Mouse (Mus musculus): ENCODE measurements around the gene Hao1.

Gene Hao1

DNA sequence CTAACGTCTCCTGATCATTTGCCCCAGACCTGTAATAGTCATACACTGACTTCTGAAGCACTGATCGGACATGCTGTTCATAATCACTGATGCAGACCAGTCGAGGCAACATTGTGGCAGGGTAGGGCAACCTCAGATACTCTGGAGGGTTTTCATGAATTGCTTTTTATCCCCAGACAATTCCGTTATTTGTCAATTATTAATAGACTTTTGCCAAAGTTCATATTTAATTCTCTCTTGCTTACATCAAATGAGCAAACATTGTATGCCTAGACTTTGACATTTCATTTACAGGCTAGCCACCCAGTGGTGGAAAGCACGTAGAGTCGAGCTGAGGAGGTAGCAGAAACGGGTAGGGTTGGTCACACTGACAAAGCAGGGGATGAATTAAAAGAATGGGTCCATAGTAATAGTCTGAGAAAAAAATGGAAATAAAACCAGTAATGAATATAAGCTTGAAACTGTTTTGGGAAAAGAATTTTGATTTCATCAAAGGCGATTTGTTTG lies at the start of gene Hao1:
Gene Hao1 (minus strand): TSS at position 148 of the 507 bp plus-strand sequence.
- DNase-seq (ENCODE audit: extremely low read depth, low read depth): no peak

DNA sequence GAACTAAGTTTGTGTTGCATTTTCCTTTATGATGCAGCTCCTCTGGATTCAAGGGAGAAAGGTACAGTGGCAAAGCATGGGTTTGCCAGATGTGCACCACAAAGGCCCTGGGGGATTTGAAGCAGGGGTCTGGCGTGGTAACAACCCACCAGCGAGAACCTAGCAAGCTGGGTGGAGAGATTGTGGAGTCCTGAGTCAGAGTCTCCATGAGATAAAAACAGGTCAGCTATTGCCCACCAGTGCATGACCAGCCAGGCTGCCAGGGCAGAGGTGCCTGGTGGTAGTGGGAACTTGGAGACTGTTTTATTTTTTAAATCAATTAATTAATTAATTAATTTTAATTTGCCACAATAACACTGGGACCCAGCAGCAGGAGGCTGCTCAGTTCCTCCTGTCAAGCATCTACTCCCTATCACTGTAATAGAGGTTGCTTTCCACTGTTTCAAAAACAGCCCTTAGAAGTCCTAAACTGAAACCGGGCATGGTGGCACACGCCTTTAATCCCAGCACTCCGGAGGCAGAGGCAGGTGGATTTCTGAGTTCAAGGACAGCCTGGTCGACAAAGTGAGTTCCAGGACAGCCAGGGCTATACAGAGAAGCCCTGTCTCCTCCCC lies 37.0 kb upstream of the Hao1 start:
- no peak for DNase-seq (ENCODE audit: extremely low read depth, low read depth)

DNA sequence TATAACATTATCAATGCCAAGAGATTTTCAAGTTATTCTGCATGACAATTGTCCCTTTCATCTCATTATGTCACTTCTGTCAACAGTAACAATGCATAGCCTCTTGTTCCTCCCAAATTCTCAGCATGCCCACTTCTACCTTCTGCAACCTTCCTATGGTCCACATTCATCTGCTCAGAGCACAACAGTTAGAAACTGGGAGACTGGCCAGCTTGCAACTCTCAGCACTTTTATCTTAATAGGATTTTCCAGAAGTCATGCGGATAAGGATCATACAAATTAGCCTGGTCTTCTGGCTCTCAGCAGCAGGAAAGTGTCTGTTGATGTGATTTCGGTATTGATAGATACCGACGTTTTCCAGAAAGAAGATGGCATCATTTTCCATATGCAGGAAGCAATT lies 31.1 kb upstream of the Hao1 start:
- DNase-seq (ENCODE audit: extremely low read depth, low read depth): no peak

DNA sequence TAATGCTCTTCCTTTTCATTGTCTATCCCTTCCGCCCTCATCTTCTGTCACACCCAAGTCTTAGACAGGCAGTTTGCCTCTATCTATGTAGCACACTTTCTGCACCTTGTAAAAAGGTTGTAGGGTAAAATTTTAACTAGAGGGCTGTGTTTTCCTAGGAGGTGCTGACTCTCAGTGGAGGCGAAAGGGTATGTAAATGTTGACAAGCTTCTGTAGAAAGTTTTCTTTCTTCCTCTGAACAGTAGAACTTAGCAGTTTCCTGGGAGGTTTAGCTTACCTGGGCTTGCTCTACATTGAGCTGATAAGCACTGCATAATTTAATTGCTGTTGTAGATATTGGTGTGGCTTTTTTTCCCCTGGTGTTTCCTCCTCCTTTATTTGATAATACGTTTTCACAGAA lies 5.3 kb upstream of the Hao1 start:
- DNase-seq (ENCODE audit: extremely low read depth, low read depth): no peak

DNA sequence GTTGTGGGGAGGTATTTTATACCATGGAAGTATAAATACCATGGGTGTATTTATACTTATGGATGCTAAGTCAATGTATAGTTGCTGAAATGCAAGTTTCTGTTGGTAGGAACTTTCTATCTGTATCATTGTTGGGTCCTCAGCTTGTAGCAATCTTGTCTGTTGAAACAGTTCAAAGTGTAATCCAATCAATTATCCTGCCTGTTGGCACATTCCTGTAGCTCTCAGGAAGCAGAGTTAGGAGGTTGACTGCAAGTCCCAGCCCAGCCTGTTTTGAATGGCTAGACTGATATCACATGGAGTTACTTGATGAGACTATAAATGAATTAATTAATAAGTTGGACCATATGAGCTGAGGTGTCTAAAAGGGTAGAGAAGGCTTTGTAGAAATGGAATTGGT lies 1.8 kb downstream of the Hao1 start:
- DNase-seq (ENCODE audit: extremely low read depth, low read depth): no peak

DNA sequence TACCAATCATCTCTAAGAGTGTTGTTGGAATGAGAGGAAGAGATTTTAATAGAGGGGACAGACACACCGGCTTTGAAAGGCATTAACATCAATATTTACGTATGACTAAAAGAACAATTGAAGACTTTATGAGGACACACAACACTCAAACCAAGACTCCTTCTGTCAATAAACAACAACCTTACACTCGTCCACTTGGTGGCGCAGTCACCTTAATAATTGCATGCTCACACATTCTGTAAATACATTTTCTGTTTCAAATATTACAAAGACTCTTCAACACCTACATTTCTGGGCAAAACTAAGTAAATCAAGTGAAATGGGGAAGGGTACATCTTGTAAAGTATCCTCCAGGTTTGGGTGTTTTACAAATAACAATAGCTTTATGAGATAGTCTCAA lies 4.4 kb downstream of the Hao1 start:
- DNase-seq (ENCODE audit: extremely low read depth, low read depth): peak; percentile 5

DNA sequence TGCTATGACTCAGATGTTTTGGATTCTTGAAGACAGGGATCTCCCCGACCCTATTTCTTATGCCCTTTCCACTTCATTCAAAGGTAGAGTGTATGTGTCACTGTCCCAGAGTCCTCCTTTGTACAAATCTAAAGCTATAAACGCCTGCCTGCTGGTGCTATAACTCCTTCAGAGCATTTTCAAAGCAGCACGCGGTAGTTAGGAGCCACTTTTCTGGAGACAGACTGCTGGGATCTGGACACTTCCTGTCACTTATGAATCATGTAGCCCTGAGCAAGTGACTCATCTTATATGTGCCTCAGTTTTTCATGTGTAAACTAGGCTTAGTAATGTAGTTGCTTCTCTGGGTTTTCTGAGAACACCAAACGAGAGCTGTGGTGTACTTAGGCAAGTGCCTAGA lies 9.1 kb downstream of the Hao1 start:
- no peak for DNase-seq (ENCODE audit: extremely low read depth, low read depth)

DNA sequence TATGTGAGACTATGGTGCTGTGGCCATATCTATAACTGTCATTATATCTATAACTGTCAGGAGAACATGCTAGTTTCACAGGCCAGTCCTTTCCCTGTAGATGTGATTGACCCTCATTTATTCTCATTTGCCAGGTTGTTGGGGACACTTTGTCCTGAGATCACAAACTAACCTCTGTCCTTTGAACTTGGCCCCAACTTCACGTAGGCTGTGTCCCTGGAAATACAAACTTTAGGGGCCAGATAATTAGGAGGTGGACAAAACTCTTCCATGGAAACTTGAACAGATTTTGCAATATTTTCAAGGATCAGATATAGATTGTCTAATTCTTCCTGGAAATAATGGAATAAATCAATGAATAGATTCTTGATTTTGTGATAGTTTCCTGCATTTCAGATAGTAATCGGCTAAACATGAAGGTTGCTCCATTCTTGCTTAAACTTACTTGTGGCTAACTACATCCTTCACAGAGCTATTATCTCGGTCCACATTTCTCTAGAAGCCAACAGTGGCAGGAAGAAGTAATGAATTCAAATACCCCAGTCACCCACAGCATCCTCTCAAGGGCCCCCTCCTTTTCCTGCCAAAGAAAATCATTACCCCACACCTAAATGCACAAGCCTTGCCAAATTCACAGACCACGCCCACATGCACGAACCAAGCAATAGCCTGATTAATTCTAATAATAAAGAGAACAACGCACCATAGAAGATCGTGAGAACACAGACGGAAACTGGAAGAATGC lies 9.7 kb downstream of the Hao1 start:
- no peak for DNase-seq (ENCODE audit: extremely low read depth, low read depth)

DNA sequence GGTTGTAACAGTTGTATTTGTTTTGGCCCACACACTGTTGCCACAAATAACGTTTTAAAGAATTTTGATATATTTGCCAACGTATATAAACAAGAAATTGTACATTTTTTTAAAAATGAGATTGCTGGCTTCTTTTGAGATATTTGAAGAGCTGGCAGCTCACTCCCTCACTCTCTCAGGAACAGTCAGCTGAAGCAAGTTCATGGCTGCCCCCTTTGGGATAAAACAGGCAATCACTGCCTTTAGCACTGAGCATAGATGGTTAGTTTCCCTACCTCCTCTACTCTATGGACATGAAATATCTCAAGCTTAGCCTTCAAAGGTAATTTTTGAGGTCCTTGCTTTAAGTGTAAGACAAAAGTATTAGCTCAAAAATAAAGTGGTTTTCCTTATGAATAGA lies 10.7 kb downstream of the Hao1 start:
- DNase-seq (ENCODE audit: extremely low read depth, low read depth): no peak

DNA sequence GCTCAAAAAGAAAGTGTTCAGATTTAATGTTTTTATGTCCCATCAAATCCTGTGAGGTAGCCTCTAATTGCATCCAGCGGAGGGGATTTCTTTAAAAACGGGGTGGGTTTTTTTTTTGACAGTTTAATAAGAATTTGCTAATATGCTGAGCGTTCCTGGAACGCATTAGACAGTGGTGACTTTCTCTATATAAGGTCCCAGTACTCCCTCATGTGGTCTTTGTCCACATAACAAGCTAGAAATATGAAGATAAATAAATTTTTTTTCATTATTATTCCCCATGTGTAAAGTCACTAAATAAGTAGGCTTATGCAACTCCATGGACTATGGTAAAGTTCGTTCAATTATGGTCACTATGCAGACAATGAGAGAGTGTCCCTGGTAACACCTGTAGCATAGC lies 13.1 kb downstream of the Hao1 start:
- DNase-seq (ENCODE audit: extremely low read depth, low read depth): no peak

DNA sequence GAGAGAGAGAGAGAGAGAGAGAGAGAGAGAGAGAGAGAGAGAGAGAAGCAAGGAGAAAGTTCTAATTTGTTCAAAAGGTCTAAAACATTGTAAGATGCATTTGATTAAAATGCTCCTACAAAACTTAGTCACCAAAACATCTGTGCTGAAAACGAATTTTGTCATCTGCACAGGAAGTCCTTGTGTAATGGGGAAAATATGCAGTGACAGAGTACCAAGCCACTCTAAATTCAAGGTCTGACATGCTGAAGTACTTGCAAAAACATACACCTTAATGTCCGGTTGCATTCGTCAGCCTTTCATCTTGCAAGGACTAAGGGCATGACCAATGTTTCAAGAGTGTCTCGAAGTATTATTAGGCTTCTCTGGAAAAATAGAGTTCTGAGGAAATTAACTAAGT lies 15.7 kb downstream of the Hao1 start:
- DNase-seq (ENCODE audit: extremely low read depth, low read depth): no peak

DNA sequence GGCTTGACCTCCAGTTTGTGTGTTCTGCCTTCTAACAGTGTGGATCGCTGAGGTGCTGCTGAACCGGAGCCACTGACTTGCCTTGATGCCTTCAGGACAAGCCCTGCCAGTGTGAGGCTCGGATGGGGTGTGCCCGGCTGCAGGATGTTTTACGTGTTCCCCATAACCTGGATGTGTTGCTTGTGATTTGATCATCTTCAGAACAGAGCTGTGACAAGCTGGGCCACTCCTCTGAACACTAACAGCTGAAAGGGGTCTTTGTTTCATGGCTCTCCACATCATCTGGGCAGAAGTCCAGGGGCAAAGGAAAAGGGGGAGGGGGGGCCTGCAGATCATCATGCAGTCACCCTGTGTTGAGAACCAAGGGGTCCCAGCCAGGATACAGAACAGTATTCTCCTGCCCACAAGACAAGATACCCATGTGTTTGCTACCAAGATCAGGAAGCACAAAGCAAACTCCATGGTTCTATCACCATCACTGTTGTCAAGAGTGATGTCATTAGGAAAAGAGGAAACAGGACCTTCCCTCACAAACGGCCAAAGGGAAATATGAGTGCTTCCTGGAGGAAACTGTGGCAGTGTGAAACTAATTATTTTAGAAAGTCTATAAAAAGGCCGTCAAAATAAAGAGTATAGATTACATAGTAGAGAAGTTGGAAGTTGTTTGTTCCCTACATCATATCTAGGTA lies 25.9 kb downstream of the Hao1 start:
- no peak for DNase-seq (ENCODE audit: extremely low read depth, low read depth)

DNA sequence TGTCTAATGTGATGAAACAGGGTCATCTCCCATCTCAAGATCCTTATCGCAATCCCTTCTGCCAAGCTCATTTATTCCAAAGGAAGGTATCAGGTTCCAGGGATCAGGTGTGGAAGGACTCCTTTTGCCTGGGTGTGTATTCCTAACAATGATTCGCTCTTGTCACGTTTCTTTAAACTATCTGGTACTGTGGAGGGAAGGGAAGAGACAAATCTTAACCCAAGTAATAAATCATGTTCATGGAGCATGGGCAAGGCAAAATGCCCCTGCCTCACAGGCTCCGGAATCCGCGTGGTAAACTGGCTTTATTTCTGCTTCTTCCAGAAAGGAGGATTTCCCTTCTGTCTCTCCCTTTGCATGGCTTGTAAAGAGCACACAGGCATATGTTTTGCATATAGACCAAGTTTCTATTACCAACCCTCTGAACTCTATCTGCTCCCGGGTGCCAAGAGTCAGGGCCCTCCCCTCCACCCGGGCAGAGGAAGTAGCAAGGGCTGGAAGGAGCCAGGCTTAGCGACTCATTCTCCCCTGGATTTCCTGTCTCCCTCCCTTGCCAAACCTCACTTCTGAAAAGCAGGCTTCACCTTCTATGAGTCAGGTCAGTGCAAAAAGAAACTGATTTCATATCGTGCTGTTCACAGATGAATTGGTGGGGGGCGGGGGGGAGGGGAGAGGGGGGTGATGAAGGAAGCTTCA lies 26.6 kb downstream of the Hao1 start:
- DNase-seq (ENCODE audit: extremely low read depth, low read depth): no peak

DNA sequence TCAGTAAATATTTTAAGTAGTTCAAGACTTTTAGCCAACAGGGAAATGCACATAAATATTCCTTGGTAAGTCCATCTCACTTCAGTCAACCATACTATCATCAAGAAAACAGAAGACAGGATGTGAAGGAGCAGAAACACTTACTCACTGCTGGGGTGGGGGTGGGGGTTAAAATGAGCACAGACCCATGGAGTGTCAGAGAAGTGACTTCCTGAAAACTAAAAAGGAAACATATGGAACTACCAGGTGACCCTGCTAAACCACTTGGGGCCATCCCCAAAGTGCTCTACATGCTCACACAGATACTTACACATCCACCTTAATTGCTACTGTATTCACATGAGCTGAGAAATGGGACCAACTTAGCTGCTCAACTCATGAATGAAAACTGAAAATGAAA lies 36.1 kb downstream of the Hao1 start:
- DNase-seq (ENCODE audit: extremely low read depth, low read depth): no peak

DNA sequence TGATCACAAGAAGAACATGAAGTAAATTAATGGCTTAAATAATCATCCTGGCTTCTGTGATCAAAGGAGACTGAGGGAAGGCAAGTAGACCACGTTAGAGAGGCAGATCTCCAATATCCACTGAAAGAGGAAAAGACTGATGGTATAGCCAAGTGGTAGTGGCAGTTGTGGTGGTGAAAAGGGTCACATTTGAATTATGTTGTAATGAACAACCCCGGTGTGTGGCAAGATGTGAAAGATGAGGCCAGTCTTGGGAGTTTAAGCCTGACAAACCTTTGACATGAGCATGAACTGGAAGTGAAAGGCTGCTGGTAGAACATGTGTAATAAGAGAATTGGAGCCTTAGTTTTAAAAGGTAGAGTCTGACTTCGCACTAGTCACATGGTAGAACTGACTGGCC lies 54.4 kb downstream of the Hao1 start:
- DNase-seq (ENCODE audit: extremely low read depth, low read depth): no peak

DNA sequence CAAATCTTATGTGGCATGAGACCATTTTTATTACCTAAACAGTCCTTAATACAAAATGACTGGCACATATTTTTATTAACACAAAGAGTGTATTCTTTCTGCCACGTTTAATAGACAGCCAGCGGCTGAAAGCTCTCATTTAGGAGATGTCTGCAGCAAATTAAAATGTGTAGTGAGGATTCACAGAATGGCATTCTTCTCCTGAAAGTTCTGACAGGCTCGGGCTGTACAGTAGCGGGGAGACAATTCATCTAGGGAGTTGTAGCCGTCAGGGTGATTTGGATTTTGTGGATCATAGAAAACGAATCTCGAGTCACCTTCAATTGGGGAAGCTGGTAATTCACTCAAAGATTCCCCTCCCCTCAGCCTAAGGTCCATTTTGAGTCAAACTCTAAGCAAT lies 55.7 kb downstream of the Hao1 start:
- no peak for DNase-seq (ENCODE audit: extremely low read depth, low read depth)

DNA sequence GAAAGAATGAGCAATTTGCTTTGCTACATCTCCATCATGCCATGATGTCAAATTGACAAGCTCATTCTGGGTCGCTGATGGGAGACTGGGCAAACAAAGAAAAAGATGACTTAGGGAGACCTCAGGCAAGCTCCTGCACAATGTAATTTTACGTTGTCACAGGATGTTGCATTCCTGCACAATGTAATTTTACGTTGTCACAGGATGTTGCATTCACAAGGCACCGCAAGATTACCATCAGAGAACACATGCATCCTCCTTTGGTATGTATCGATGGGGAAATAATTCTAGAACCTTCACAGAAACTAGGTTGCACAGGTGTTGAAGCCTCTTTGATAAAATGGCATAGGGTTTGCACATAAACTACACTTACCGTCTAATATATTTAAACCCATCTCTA lies 65.5 kb downstream of the Hao1 start:
- no peak for DNase-seq (ENCODE audit: extremely low read depth, low read depth)

DNA sequence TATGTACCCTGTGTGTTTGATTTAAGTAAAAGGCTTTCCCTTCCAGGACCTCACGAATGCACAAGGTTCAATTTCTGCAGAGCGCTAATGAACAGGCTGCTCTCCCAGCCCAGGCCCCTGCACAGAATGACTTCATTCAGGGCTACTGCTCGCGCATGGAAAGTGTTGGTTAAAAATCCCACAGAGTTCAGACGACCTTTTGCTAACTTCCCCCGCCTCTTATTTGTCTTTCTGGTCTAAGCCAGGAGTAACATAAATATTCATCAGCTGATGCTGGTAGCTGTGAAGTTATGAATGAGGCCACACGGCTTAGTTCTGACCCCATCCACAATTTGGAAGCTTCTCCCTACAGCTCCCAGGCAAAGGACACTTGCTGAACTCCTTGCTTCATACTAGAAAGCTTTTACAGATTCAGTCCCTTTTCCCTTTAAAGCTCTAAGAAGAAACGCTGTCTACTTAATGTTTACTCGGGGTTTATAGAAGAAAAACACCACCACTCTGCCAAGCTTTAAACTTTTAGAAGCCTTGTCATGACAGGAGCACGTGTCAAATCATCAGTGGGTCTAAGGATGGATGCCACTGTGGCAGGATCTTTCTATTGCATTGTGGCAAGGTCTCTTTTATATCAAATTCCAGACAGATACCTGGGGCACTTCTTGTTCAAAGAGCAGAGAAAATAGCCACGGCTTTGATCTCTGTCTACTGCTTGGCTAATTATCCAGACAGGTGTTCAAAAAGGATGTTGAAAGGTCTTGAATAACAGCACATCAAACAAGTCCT lies 67.9 kb downstream of the Hao1 start:
- no peak for DNase-seq (ENCODE audit: extremely low read depth, low read depth)

DNA sequence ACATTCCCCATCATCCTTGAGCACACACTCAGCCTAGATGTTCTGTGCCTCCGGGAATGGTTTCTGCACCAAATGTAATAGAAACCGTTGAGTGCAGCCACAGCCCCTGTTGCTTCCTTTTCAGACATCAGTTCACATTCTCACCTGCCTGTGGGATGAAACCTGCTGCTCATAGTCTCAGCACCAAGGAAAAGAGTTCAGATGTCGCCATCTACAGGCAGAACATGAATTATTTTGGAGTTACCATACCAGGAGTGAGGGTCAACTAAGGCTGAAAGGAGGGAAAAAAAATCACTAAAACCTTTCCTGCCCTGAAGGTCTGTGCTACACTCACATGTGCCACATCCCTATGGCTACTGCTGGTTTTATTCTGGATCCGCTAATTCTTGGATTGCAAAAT lies 71.5 kb downstream of the Hao1 start:
- no peak for DNase-seq (ENCODE audit: extremely low read depth, low read depth)

DNA sequence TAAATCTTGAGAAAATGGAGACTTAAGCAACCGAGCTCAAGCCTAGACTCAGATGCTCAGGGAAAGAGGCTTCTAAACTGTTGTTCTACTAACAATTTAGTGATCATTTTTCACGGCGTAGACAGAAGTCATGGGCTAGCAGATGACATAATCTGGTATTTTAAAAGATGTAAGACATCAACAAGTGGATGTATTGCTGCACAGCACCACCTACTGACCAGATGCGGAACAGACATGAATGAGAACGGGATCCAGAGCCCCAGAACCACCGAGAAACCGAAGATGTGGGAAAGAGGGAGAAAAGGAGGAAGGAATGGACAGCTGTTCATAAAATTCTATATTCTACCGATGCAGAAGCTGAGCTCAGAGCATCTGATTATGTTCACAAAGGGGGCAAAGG lies 72.4 kb downstream of the Hao1 start:
- DNase-seq (ENCODE audit: extremely low read depth, low read depth): peak; percentile 21

DNA sequence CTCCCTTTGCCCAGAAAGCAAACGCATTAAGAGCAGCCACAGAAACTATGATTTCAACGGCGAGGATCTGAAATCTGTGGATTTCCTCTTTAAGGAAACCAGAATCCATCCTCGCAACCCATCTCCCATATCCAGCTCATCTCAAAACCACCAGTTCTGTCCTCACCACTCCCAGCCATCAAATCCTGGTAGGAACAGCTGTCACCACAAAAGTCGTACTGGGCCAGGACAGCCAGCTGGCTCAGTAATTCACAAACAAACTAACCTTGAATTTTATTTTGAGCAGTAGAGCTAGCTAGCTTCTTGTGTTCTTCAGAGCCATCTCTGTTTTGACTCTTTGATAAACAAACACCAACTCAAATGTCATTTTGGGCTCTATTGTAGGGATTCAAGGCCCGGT lies 73.0 kb downstream of the Hao1 start:
- no peak for DNase-seq (ENCODE audit: extremely low read depth, low read depth)

Data from MEL-GATA-1-ER (cell line).